8 mouse cellular contexts compared by ENCODE assay signal in the genomic region with DNA sequence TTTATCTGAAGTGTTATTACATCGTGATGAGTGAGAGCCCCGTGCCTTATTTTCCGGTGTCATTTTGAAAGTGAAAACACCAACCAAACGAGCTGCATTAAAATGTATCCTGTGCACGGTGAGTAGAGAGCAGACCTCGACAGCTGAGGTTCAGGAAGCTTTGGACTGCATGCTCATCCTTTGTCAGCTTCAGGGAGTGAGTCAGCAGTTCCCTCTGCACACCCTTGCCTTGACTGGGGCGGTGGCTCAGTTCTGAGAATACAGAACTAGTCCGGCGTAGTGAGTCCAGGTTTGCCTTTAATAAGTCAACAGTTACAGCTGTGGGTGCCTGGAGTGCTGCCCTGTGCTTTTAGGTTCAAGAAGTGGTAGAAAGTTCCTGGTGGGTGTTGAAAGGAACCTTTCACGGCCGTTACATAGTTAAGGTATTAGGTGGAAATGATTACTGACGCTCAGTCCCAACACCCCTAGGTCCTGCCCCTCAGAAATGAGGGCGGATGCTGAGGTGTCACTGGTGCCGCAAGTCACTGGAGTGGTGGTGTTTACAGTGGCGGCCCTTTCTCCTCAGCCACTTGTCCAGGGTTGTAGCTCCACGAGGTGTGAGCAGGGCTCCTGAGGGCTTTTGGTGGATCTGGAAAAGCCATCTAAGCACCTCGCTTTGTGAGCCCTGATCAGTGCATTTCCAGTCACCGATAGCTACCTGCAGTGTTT. TPM values are rescaled to one million over a fixed set of nuclear protein-coding genes. Genes with fewer than 3 reads are reported as not detected.
DNase-seq lines count a peak whose midpoint lies in the region; ATAC-seq and TF ChIP-seq lines count a peak whose summit lies in the region.

No protein-coding gene starts in this region.

- DNase-seq in heart, adult 8-10 months (ENCODE audit: low spot score), result peak; percentile 43
- no peak for DNase-seq in heart, postnatal 36 days
- peak; percentile 67 for DNase-seq in large intestine, adult 2 months (ENCODE audit: low read depth, low spot score)
- DNase-seq in right cerebral cortex, postnatal 36 days (ENCODE audit: low spot score in 2 of 2), result no peak
- DNase-seq in left cerebral cortex, adult 8-10 months (ENCODE audit: low spot score in 2 of 2), result no peak
- DNase-seq in right cerebral cortex, postnatal 4 days, result no peak

- H3K4me3 ChIP-seq in embryonic fibroblast, embryonic 13.5 days (ENCODE audit: insufficient read depth, low read length), result no peak overlapping the region

- no peak for TF ChIP-seq CTCF in embryonic fibroblast, embryonic 13.5 days (IDR thresholded peaks at IDR 0.05; ENCODE audit: borderline replicate concordance, insufficient read depth, low read length)

- intact Hi-C loops in heart, postnatal 36 days (cut with DNase I), result no loop called here

- WGBS in large intestine, adult 2 months, result 24% methylated on average over 18 of the region's 18 CpGs

- H3K4me1 ChIP-seq in embryonic fibroblast, embryonic 13.5 days (ENCODE audit: control insufficient read depth, insufficient read depth, low read length), result peaks cover 25% of the 10 kb centered on the region

- peak overlapping the region; percentile 14; the same call in 1 of the 2 replicates for H3K27ac ChIP-seq in embryonic fibroblast, embryonic 13.5 days (ENCODE audit: insufficient read depth, low read length)

- no peak for TF ChIP-seq POLR2A in embryonic fibroblast, embryonic 13.5 days (IDR thresholded peaks at IDR 0.05; ENCODE audit: low read depth, low read length)

- ATAC-seq in neutrophil, adult 5-6 weeks (ENCODE audit: extremely low read depth, insufficient number of reproducible peaks, low FRiP score, poor library complexity, severe bottlenecking), result peak; percentile 82

RNA-seq across cellular contexts. Expression of a gene that starts 14.4 kb away (rescaled TPM):
- 10 to 100 TPM; 19.3 to 30.9 (median 28.2) TPM for total RNA-seq in heart, adult 8-10 months (2022)
- total RNA-seq in heart, postnatal 36 days (2021), result 10 to 100 TPM; 31.3 to 33.1 TPM
- polyA plus RNA-seq in embryonic fibroblast, embryonic 13.5 days (2011; ENCODE audit: insufficient read length, low read depth, missing spikeins), result 35.1 and 48.0 TPM in 2 replicates
- 13.7 and 32.3 TPM in 2 replicates for polyA plus RNA-seq in large intestine, adult 2 months (2012; rRNA removed)
- 94.8 and 113 TPM in 2 replicates for total RNA-seq in neutrophil, adult 5-6 weeks (2017)
- 10 to 100 TPM; 12.4 to 15.1 (median 13.6) TPM for total RNA-seq in left cerebral cortex, adult 8-10 months (2022)

Comparison
In these comparisons a context has a peak if more than half of its experiments do, and no peak if none do; other contexts are left out.
1. DNase-seq: peak in heart, adult 8-10 months (single experiment) and large intestine, adult 2 months (single experiment); none in heart, postnatal 36 days (0 of 2), right cerebral cortex, postnatal 36 days (0 of 2), left cerebral cortex, adult 8-10 months (0 of 2) and right cerebral cortex, postnatal 4 days (single experiment).